Mouse (Mus musculus) heart, embryonic 14.5 days (tissue): ENCODE results near the gene Mfge8. TPM values are rescaled to one million over a fixed set of nuclear protein-coding genes. Genes with fewer than 3 reads are reported as not detected.

Source experiments
- ATAC-seq: fragments of 200-750 bp; cut with Nextera tagmentation; 2 replicates; pipeline ENCODE4 v1.8.0; 2017; ENCODE audit warnings: low read depth, moderate TSS enrichment; ENCODE audit not compliant: insufficient number of reproducible peaks, insufficient read depth, low FRiP score
- H3K27ac ChIP-seq, 2 experiments: fragments of 200-500 bp in 1 of 2; fragments of 300-500 bp in 1 of 2; sonication (generic) in 1 of 2; replicated peaks in 1 of 2; 2 replicates each; pipeline ENCODE4 v1.5.1; 2012 to 2014; ENCODE audit warnings: low read depth in 2 of 2, low read length in 2 of 2, control low read depth in 1 of 2, mild to moderate bottlenecking in 1 of 2, mixed read lengths in 1 of 2; ENCODE audit not compliant: control insufficient read depth in 1 of 2, insufficient read depth in 1 of 2
- H3K27me3 ChIP-seq: fragments of 300-500 bp; sonication (generic); 2 replicates; pipeline ENCODE4 v1.6.1; 2014; ENCODE audit warnings: mild to moderate bottlenecking, low read length, control low read depth; ENCODE audit not compliant: control insufficient read depth, insufficient read depth
- H3K36me3 ChIP-seq: fragments of 300-500 bp; sonication (generic); 2 replicates; pipeline ENCODE4 v1.6.1; 2014; ENCODE audit warnings: mild to moderate bottlenecking, control low read depth, low read length, mixed read lengths; ENCODE audit not compliant: control insufficient read depth, insufficient read depth
- H3K4me1 ChIP-seq, 2 experiments: fragments of 200-500 bp in 1 of 2; fragments of 300-500 bp in 1 of 2; sonication (generic) in 1 of 2; 2 replicates each; pipeline ENCODE4 v1.6.1; 2012 to 2014; ENCODE audit warnings: low read length in 2 of 2, control low read depth in 1 of 2, mixed read lengths in 1 of 2; ENCODE audit not compliant: control insufficient read depth in 2 of 2, insufficient read depth in 2 of 2
- H3K4me2 ChIP-seq: fragments of 300-500 bp; sonication (generic); 2 replicates; pipeline ENCODE4 v1.6.1; 2014; ENCODE audit warnings: mild to moderate bottlenecking, low read length
- H3K4me3 ChIP-seq, 2 experiments: fragments of 200-500 bp in 1 of 2; fragments of 300-500 bp in 1 of 2; sonication (generic) in 1 of 2; 2 replicates each; pipeline ENCODE4 v1.5.1; 2012 to 2014; ENCODE audit warnings: low read length in 2 of 2, mild to moderate bottlenecking in 2 of 2, control low read depth in 1 of 2, low read depth in 1 of 2, moderate library complexity in 1 of 2; ENCODE audit not compliant: control insufficient read depth in 1 of 2, insufficient read depth in 1 of 2
- H3K9ac ChIP-seq: fragments of 300-500 bp; sonication (generic); 2 replicates; pipeline ENCODE4 v1.6.1; 2014; ENCODE audit warnings: mild to moderate bottlenecking, low read length
- H3K9me3 ChIP-seq: fragments of 300-500 bp; sonication (generic); 2 replicates; pipeline ENCODE4 v1.6.1; 2016; ENCODE audit warnings: low read length, control low read depth; ENCODE audit not compliant: control insufficient read depth
- WGBS: fragments of 180-500 bp; shearing (Covaris S2); extraction: QIAGEN DNeasy Blood & Tissue Kit; methylation state at CpG from one replicate; pipeline ENCODE4 v1.1.7; 2014; 5-methylcytosine and 5-hydroxymethylcytosine counted together
- polyA plus RNA-seq: library from polyadenylated mRNA; unstranded; fragments of >200 nt; fragmentation: Nextera tagmentation; extraction: Ambion mirVana; gene quantifications from 2 replicates; pipeline ENCODE4 v1.2.1, GENCODE M21; 2014

The Mfge8 gene
- polyA plus RNA-seq, 1 experiment from 2014 or later, result 260 TPM

DNA sequence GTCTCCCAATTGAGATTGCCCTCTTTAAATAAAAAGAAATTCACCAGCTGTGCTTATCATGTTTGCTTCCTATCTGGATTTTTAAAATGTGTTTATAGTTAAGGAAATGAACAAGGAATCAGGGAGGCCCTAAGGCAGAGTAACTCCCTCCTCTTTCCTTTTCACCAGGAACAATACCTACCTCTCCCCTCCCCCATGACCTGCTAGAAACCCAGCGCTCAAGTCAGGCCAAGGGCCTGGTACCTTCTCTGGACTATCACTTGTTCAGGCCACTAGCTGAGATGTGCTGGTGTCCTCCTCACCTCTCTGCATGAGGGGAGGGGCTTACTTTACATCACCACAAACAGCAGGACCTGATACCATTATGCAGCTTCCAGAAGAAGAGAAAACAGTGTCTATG is 34.6 kb upstream of the Mfge8 start:
- H3K27me3 ChIP-seq, result no peaks in the 10 kb centered on the region
- ATAC-seq, result no peak
- no peak overlapping the region for H3K9ac ChIP-seq
- H3K36me3 ChIP-seq, result no peaks in the 10 kb centered on the region
- H3K27ac ChIP-seq, result no peak overlapping the region
- 0 out of 2 replicates have a peak, but pooled peaks cover 3% of the 10 kb centered on the region for H3K9me3 ChIP-seq
- 38% methylated on average over 1 of the region's 1 CpGs for WGBS
- no peak overlapping the region for H3K4me3 ChIP-seq
- H3K4me1 ChIP-seq, result no peaks in the 10 kb centered on the region
- no peak overlapping the region for H3K4me2 ChIP-seq

GRCm38 (mm10) chr7:79173800-79174199 is 24.9 kb upstream of the Mfge8 start:
- 50% methylated on average over 3 of the region's 3 CpGs for WGBS
- Histone ChIP-seq H3K9me3 (no peaks in the 10 kb centered on the region), H3K4me2 (no peak overlapping the region), H3K27me3 (no peaks in the 10 kb centered on the region), H3K4me1 (no peaks in the 10 kb centered on the region), H3K36me3 (no peaks in the 10 kb centered on the region), H3K9ac (no peak overlapping the region), H3K4me3 (no peak overlapping the region), H3K27ac (no peak overlapping the region)
- no peak for ATAC-seq

GRCm38 (mm10) chr7:79171782-79172181 is 22.9 kb upstream of the Mfge8 start:
- Histone ChIP-seq H3K27me3 (no peaks in the 10 kb centered on the region), H3K9me3 (no peaks in the 10 kb centered on the region), H3K36me3 (no peaks in the 10 kb centered on the region), H3K9ac (no peak overlapping the region), H3K4me3 (no peak overlapping the region), H3K4me1 (no peaks in the 10 kb centered on the region), H3K27ac (no peak overlapping the region), H3K4me2 (no peak overlapping the region)
- ATAC-seq, result no peak
- 73% methylated on average over 1 of the region's 1 CpGs for WGBS

- no peak overlapping the region for H3K4me3 ChIP-seq
- H3K4me1 ChIP-seq, result no peaks in the 10 kb centered on the region
- 85% methylated on average over 14 of the region's 14 CpGs for WGBS
- peaks cover 6% of the 10 kb centered on the region; the same call in 1 of the 2 replicates for H3K9me3 ChIP-seq
- no peak for ATAC-seq
- no peaks in the 10 kb centered on the region for H3K27me3 ChIP-seq
- no peak overlapping the region for H3K9ac ChIP-seq
- no peaks in the 10 kb centered on the region for H3K36me3 ChIP-seq
- no peak overlapping the region for H3K4me2 ChIP-seq
- no peak overlapping the region for H3K27ac ChIP-seq
Measured at GRCm38 (mm10) chr7:79167006-79167562, 18.2 kb upstream of the Mfge8 start.

- H3K4me3 ChIP-seq, result no peak overlapping the region
- H3K9ac ChIP-seq, result no peak overlapping the region
- WGBS, result 48% methylated on average over 1 of the region's 1 CpGs
- no peak overlapping the region for H3K27ac ChIP-seq
- no peak overlapping the region for H3K4me2 ChIP-seq
- peaks cover 7% of the 10 kb centered on the region; the same call in 1 of the 2 replicates for H3K9me3 ChIP-seq
- H3K4me1 ChIP-seq, result no peaks in the 10 kb centered on the region
- ATAC-seq, result no peak
- no peaks in the 10 kb centered on the region for H3K36me3 ChIP-seq
- H3K27me3 ChIP-seq, result no peaks in the 10 kb centered on the region
Measured at GRCm38 (mm10) chr7:79159406-79159805, 10.5 kb upstream of the Mfge8 start.

DNA sequence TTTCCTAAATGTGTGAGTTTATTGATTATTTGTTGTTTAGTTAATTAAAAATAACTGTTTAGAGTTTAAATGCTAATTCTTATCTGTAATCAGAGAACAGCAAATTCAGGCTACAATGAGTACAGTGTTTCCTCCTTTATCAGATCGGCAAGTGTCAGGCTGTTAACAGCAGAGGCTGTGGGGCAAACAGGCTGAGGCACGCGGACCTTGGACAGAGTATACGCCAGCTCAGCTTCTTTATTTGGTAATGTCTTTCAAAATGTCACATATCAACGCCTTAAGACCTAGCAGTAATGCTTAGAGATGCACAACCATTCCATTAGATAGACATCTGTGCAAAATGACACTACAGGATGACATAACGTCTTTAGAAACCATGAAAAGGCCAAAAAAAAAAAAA is 662 bp upstream of the Mfge8 start:
- WGBS, result 34% methylated on average over 6 of the region's 6 CpGs
- peaks cover 14 to 29% of the 10 kb centered on the region in 2 experiments for H3K4me1 ChIP-seq
- H3K9ac ChIP-seq, result peak overlapping the region; percentile 31; the same call in 1 of the 2 replicates
- peak overlapping the region in 1 of 2 experiments; percentile 87; a peak in 1 of 4 replicates for H3K27ac ChIP-seq
- no peaks in the 10 kb centered on the region for H3K27me3 ChIP-seq
- H3K36me3 ChIP-seq, result peaks cover 10% of the 10 kb centered on the region
- peak overlapping the region; percentile 65 for H3K4me2 ChIP-seq
- no peaks in the 10 kb centered on the region for H3K9me3 ChIP-seq
- ATAC-seq, result no peak
- peak overlapping the region in 1 of 2 experiments; percentile 68; a peak in 2 of 4 replicates for H3K4me3 ChIP-seq

GRCm38 (mm10) chr7:79147931-79148653 is 768 bp downstream of the Mfge8 start:
- Histone ChIP-seq H3K4me2 (peak overlapping the region; percentile 65), H3K36me3 (peaks cover 24% of the 10 kb centered on the region), H3K27ac (peak overlapping the region; percentile 86 to 87), H3K4me3 (peak overlapping the region; percentile 63 to 68), H3K27me3 (no peaks in the 10 kb centered on the region), H3K4me1 (peaks cover 14 to 30% of the 10 kb centered on the region in 2 experiments), H3K9ac (peak overlapping the region; percentile 82), H3K9me3 (no peaks in the 10 kb centered on the region)
- WGBS, result 2% methylated on average over 20 of the region's 20 CpGs
- ATAC-seq, result no peak
